Mouse (Mus musculus): ENCODE measurements around the gene Gm17364.

DNA sequence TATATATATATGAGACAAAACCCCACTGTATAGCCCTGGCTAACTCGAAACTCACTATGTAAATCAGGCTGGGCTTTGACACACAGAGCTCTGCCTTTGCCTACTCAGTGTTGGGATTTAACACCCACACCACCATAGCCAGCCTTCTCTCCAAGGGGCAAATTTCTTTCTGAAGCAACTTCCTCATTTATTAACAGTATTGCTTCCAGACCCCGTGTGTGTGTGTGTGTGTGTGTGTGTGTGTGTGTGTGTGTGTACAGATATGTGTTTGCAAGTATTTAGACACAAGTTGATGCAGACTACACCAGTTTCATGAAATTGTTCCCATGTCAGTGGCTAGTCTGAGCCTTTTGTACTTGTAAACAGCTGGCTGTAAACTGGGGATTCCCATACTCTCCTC lies 32.2 kb downstream of the Gm17364 start:
- TF ChIP-seq CTCF (IDR thresholded peaks at IDR 0.05; ENCODE audit: borderline replicate concordance, extremely low read depth, insufficient read depth, insufficient read length) (no peak), POLR2A (IDR thresholded peaks at IDR 0.05; ENCODE audit: borderline replicate concordance, extremely low read depth, insufficient read depth, insufficient read length, poor library complexity, severe bottlenecking) (no peak)

Measured in brain, embryonic 14.5 days (tissue).